Mouse (Mus musculus): ENCODE results near the gene Parp9. TPM values are rescaled to one million over a fixed set of nuclear protein-coding genes. Genes with fewer than 3 reads are reported as not detected.

Gene Parp9
- total and polyA plus RNA-seq, 2 experiments from 2014 or later = 3.2 to 5.1 TPM

DNA sequence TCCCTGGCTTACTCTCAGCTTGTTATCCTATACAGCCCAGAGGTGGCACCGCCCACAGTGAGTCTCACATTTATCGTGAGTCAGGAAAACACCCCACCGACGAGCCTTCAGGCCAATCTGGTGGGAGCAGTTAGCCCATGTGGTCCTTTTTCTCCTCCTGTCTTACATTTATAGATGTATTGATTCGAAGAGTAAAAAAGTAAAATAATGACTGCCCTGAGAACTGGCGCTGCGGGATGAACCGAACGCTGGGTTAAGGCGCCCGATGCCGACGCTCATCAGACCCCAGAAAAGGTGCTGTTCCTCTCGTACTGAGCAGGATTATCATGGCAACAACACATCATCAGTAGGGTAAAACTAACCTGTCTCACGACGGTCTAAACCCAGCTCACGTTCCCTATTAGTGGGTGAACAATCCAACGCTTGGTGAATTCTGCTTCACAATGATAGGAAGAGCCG, 43.1 kb downstream of the Parp9 start:
- Histone ChIP-seq H3K27me3 (ENCODE audit: insufficient read depth, low read length) (no peaks in the 10 kb centered on the region), H3K4me2 (ENCODE audit: low read depth) (no peak overlapping the region), H3K9me3 (ENCODE audit: low read length) (no peaks in the 10 kb centered on the region), H3K9ac (no peak overlapping the region), H3K27ac (ENCODE audit: low read depth, low read length) (no peak overlapping the region), H3K4me3 (ENCODE audit: low read depth, low read length) (no peak overlapping the region), H3K4me1 (ENCODE audit: insufficient read depth) (0 out of 2 replicates have a peak, but pooled peaks cover 3% of the 10 kb centered on the region), H3K36me3 (ENCODE audit: insufficient read depth) (no peaks in the 10 kb centered on the region)
- ATAC-seq = peak; percentile 32
- peak; percentile 100 for DNase-seq
- TF ChIP-seq CTCF (IDR thresholded peaks at IDR 0.05; ENCODE audit: low read depth) = no peak
- 56% methylated on average over 19 of the region's 19 CpGs for WGBS

DNA sequence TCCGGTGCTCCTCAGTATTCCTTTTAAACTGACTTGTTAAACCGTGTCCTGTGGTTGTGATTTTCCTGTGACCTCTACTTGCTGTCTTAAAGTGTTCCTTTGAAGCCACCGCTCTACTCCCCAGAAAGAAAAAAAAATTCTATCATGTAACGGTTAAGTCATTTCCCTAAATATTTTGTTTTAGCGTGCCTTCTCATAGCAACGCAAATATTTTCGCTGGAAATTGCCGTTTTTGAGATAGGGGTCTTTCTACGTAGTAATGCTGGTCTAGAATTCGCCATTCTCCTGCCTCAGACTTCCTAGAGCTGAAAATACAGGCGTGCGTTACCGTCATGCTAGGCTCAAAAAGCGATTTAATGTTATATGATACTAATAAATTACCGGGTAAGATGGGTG, 44.2 kb downstream of the Parp9 start:
- Histone ChIP-seq H3K27ac (ENCODE audit: low read depth, low read length) (peak overlapping the region; percentile 99), H3K27me3 (ENCODE audit: insufficient read depth, low read length) (no peaks in the 10 kb centered on the region)

GRCm38 (mm10) chr16:35982902-35983516, 44.7 kb downstream of the Parp9 start:
- no peaks in the 10 kb centered on the region for H3K36me3 ChIP-seq (ENCODE audit: insufficient read depth)
- DNase-seq = peak; percentile 97
- ATAC-seq = peak; percentile 96
- WGBS = 2% methylated on average over 52 of the region's 54 CpGs
- no peak for TF ChIP-seq CTCF (IDR thresholded peaks at IDR 0.05; ENCODE audit: low read depth)
- peak overlapping the region; percentile 99 for H3K27ac ChIP-seq (ENCODE audit: low read depth, low read length)
- 0 out of 2 replicates have a peak, but pooled peaks cover 3% of the 10 kb centered on the region for H3K4me1 ChIP-seq (ENCODE audit: insufficient read depth)
- no peaks in the 10 kb centered on the region for H3K27me3 ChIP-seq (ENCODE audit: insufficient read depth, low read length)
- peak overlapping the region; percentile 82 for H3K9ac ChIP-seq
- peak overlapping the region; percentile 64 for H3K4me2 ChIP-seq (ENCODE audit: low read depth)
- peak overlapping the region; percentile 92 for H3K4me3 ChIP-seq (ENCODE audit: low read depth, low read length)
- no peaks in the 10 kb centered on the region for H3K9me3 ChIP-seq (ENCODE audit: low read length)

More for the DNA sequence above, 44.2 kb downstream of the Parp9 start:
- no peak for DNase-seq
- TF ChIP-seq CTCF (IDR thresholded peaks at IDR 0.05; ENCODE audit: low read depth) = no peak
- ATAC-seq = peak; percentile 0
- 0 out of 2 replicates have a peak, but pooled peaks cover 3% of the 10 kb centered on the region for H3K4me1 ChIP-seq (ENCODE audit: insufficient read depth)
- H3K36me3 ChIP-seq (ENCODE audit: insufficient read depth) = no peaks in the 10 kb centered on the region
- H3K4me2 ChIP-seq (ENCODE audit: low read depth) = peak overlapping the region; percentile 64
- no peaks in the 10 kb centered on the region for H3K9me3 ChIP-seq (ENCODE audit: low read length)
- peak overlapping the region; percentile 82 for H3K9ac ChIP-seq
- H3K4me3 ChIP-seq (ENCODE audit: low read depth, low read length) = peak overlapping the region; percentile 92
- WGBS = 5% methylated on average over 15 of the region's 15 CpGs

GRCm38 (mm10) chr16:35983517-35984101, 45.3 kb downstream of the Parp9 start:
- ATAC-seq = peak; percentile 78
- peak overlapping the region; percentile 92 for H3K4me3 ChIP-seq (ENCODE audit: low read depth, low read length)
- DNase-seq = peak; percentile 58
- peak overlapping the region; percentile 82 for H3K9ac ChIP-seq
- no peaks in the 10 kb centered on the region for H3K9me3 ChIP-seq (ENCODE audit: low read length)
- under 1% methylated on average over 78 of the region's 86 CpGs for WGBS
- no peaks in the 10 kb centered on the region for H3K36me3 ChIP-seq (ENCODE audit: insufficient read depth)
- H3K27me3 ChIP-seq (ENCODE audit: insufficient read depth, low read length) = no peaks in the 10 kb centered on the region
- peak overlapping the region; percentile 99 for H3K27ac ChIP-seq (ENCODE audit: low read depth, low read length)
- TF ChIP-seq CTCF (IDR thresholded peaks at IDR 0.05; ENCODE audit: low read depth) = no peak
- H3K4me1 ChIP-seq (ENCODE audit: insufficient read depth) = 0 out of 2 replicates have a peak, but pooled peaks cover 3% of the 10 kb centered on the region
- H3K4me2 ChIP-seq (ENCODE audit: low read depth) = peak overlapping the region; percentile 64

- no peak overlapping the region for H3K9ac ChIP-seq
- ATAC-seq (no peak), DNase-seq (no peak)
- peak overlapping the region; percentile 64 for H3K4me2 ChIP-seq (ENCODE audit: low read depth)
- no peaks in the 10 kb centered on the region for H3K9me3 ChIP-seq (ENCODE audit: low read length)
- H3K27me3 ChIP-seq (ENCODE audit: insufficient read depth, low read length) = no peaks in the 10 kb centered on the region
- H3K4me1 ChIP-seq (ENCODE audit: insufficient read depth) = 0 out of 2 replicates have a peak, but pooled peaks cover 3% of the 10 kb centered on the region
- H3K36me3 ChIP-seq (ENCODE audit: insufficient read depth) = no peaks in the 10 kb centered on the region
- H3K27ac ChIP-seq (ENCODE audit: low read depth, low read length) = no peak overlapping the region
- WGBS = 56% methylated on average over 3 of the region's 3 CpGs
- no peak for TF ChIP-seq CTCF (IDR thresholded peaks at IDR 0.05; ENCODE audit: low read depth)
- no peak overlapping the region for H3K4me3 ChIP-seq (ENCODE audit: low read depth, low read length)
Measured at GRCm38 (mm10) chr16:35984471-35984870, 46.2 kb downstream of the Parp9 start.

GRCm38 (mm10) chr16:35987930-35988329, 49.7 kb downstream of the Parp9 start:
- H3K4me2 ChIP-seq (ENCODE audit: low read depth) = no peak overlapping the region
- 83% methylated on average over 1 of the region's 1 CpGs for WGBS
- H3K9me3 ChIP-seq (ENCODE audit: low read length) = no peaks in the 10 kb centered on the region
- no peak overlapping the region for H3K9ac ChIP-seq
- H3K27me3 ChIP-seq (ENCODE audit: insufficient read depth, low read length) = no peaks in the 10 kb centered on the region
- H3K4me3 ChIP-seq (ENCODE audit: low read depth, low read length) = no peak overlapping the region
- H3K27ac ChIP-seq (ENCODE audit: low read depth, low read length) = no peak overlapping the region
- TF ChIP-seq CTCF (IDR thresholded peaks at IDR 0.05; ENCODE audit: low read depth) = no peak
- H3K4me1 ChIP-seq (ENCODE audit: insufficient read depth) = 0 out of 2 replicates have a peak, but pooled peaks cover 3% of the 10 kb centered on the region
- ATAC-seq (no peak), DNase-seq (no peak)
- no peaks in the 10 kb centered on the region for H3K36me3 ChIP-seq (ENCODE audit: insufficient read depth)

- no peak overlapping the region for H3K4me3 ChIP-seq (ENCODE audit: low read depth, low read length)
- no peaks in the 10 kb centered on the region for H3K9me3 ChIP-seq (ENCODE audit: low read length)
- H3K27ac ChIP-seq (ENCODE audit: low read depth, low read length) = no peak overlapping the region
- no peak overlapping the region for H3K9ac ChIP-seq
- H3K27me3 ChIP-seq (ENCODE audit: insufficient read depth, low read length) = no peaks in the 10 kb centered on the region
- 68% methylated on average over 1 of the region's 1 CpGs for WGBS
- ATAC-seq (no peak), DNase-seq (no peak)
- H3K4me1 ChIP-seq (ENCODE audit: insufficient read depth) = no peaks in the 10 kb centered on the region
- H3K36me3 ChIP-seq (ENCODE audit: insufficient read depth) = no peaks in the 10 kb centered on the region
- H3K4me2 ChIP-seq (ENCODE audit: low read depth) = no peak overlapping the region
- TF ChIP-seq CTCF (IDR thresholded peaks at IDR 0.05; ENCODE audit: low read depth) = no peak
Measured at GRCm38 (mm10) chr16:35992391-35992790, 54.1 kb downstream of the Parp9 start.

Measured in forebrain, postnatal 0 days (tissue).